Mouse (Mus musculus) kidney, postnatal 14 days (tissue): ENCODE results near the gene Hivep3.

Experiments
- DNase-seq: peaks from one replicate; pipeline ENCODE4 v3.0.0; 2022; ENCODE audit warnings: mixed read lengths

The Hivep3 gene

GRCm38 (mm10) chr4:119979238-119979829 is 245.8 kb downstream of the Hivep3 start:
- no peak for DNase-seq

GRCm38 (mm10) chr4:119979918-119980317 is 246.3 kb downstream of the Hivep3 start:
- no peak for DNase-seq

GRCm38 (mm10) chr4:119981047-119981720 is 247.6 kb downstream of the Hivep3 start:
- DNase-seq: no peak

- DNase-seq: no peak
These were observed 252.5 kb downstream of the Hivep3 start for GRCm38 (mm10) chr4:119986065-119986464.

- DNase-seq: no peak
These were observed 253.2 kb downstream of the Hivep3 start for GRCm38 (mm10) chr4:119986580-119987291.

- no peak for DNase-seq
These were observed 253.9 kb downstream of the Hivep3 start for GRCm38 (mm10) chr4:119987376-119988087.

GRCm38 (mm10) chr4:119989031-119989693 is 255.6 kb downstream of the Hivep3 start:
- DNase-seq: no peak

- DNase-seq: no peak
These were observed 256.8 kb downstream of the Hivep3 start for GRCm38 (mm10) chr4:119990346-119990745.

- no peak for DNase-seq
These were observed 257.3 kb downstream of the Hivep3 start for GRCm38 (mm10) chr4:119990841-119991240.

- DNase-seq: no peak
These were observed 258.2 kb downstream of the Hivep3 start for GRCm38 (mm10) chr4:119991758-119992157.

- no peak for DNase-seq
These were observed 262.8 kb downstream of the Hivep3 start for GRCm38 (mm10) chr4:119996377-119996776.

GRCm38 (mm10) chr4:119997351-119997750 is 263.8 kb downstream of the Hivep3 start:
- peak; percentile 83 for DNase-seq

- no peak for DNase-seq
These were observed 265.3 kb downstream of the Hivep3 start for GRCm38 (mm10) chr4:119998911-119999310.

GRCm38 (mm10) chr4:120000881-120001280 is 267.3 kb downstream of the Hivep3 start:
- no peak for DNase-seq

- DNase-seq: peak; percentile 12
These were observed 269.4 kb downstream of the Hivep3 start for GRCm38 (mm10) chr4:120003006-120003405.

GRCm38 (mm10) chr4:120006046-120006445 is 272.5 kb downstream of the Hivep3 start:
- DNase-seq: no peak

GRCm38 (mm10) chr4:120007889-120008288 is 274.3 kb downstream of the Hivep3 start:
- DNase-seq: no peak

- DNase-seq: no peak
These were observed 275.6 kb downstream of the Hivep3 start for GRCm38 (mm10) chr4:120009151-120009550.

GRCm38 (mm10) chr4:120011788-120012187 is 278.2 kb downstream of the Hivep3 start:
- peak; percentile 52 for DNase-seq

- DNase-seq: no peak
These were observed 279.3 kb downstream of the Hivep3 start for GRCm38 (mm10) chr4:120012891-120013290.

- DNase-seq: peak; percentile 25
These were observed 284.8 kb downstream of the Hivep3 start for GRCm38 (mm10) chr4:120018426-120018825.

GRCm38 (mm10) chr4:120022392-120022791 is 288.8 kb downstream of the Hivep3 start:
- no peak for DNase-seq
